Mouse (Mus musculus): ENCODE measurements around the gene Por. TPM values are rescaled to one million over a fixed set of nuclear protein-coding genes. Genes with fewer than 3 reads are reported as not detected.

The Por gene
- total and polyA plus RNA-seq, 3 experiments: 40.3 to 64.4 TPM; not detected in 1

DNA sequence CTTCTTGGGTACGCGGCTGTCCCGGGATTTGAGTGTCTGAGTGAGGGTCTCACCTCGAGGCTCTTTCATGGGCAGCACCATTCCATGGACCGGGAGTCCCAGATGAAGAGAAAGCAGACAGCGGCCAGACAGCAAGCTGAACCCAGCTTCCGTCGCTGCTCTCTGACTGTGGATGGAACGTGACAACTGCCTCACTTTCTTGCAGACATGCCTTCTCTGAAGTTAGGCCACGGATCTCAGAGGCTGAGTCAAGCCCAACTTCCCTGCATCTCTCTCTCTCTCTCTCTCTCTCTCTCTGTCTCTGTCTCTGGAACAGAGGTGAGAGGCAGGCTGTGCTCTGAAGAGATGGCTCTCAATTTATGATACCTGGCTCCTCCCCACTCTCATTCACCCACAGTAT is 40.9 kb upstream of the Por start:
- TF ChIP-seq ZC3H11A (IDR thresholded peaks at IDR 0.05; ENCODE audit: low read depth, low read length) (no peak), GATA1 (IDR thresholded peaks at IDR 0.05; ENCODE audit: low read depth, low read length) (no peak), HCFC1 (IDR thresholded peaks at IDR 0.05; ENCODE audit: low read depth, low read length) (no peak), USF2 (IDR thresholded peaks at IDR 0.05; ENCODE audit: borderline replicate concordance in 1 of 2, insufficient read depth in 1 of 2, low read depth in 1 of 2, low read length in 2 of 2) (no peak), POLR2AphosphoS2 (IDR thresholded peaks at IDR 0.05; ENCODE audit: low read length) (no peak), ZNF384 (IDR thresholded peaks at IDR 0.05; ENCODE audit: low read depth, low read length) (no peak), ZMIZ1 (IDR thresholded peaks at IDR 0.05; ENCODE audit: low read depth, low read length) (no peak), POLR2A (IDR thresholded peaks at IDR 0.05; ENCODE audit: control insufficient read depth in 1 of 2, insufficient read depth in 1 of 2, low read depth in 1 of 2, low read length in 2 of 2, poor library complexity in 1 of 2) (no peak), TAL1 (IDR thresholded peaks at IDR 0.05; ENCODE audit: low read length) (no peak), UBTF (IDR thresholded peaks at IDR 0.05; ENCODE audit: borderline replicate concordance, insufficient read depth, low read depth, low read length) (no peak), RAD21 (IDR thresholded peaks at IDR 0.05; ENCODE audit: low read depth, low read length) (no peak), USF1 (IDR thresholded peaks at IDR 0.05; ENCODE audit: low read depth, low read length) (no peak), MYC (IDR thresholded peaks at IDR 0.05; ENCODE audit: low read depth, low read length) (no peak), SIN3A (IDR thresholded peaks at IDR 0.05; ENCODE audit: low read length) (no peak), NRF1 (IDR thresholded peaks at IDR 0.05; ENCODE audit: insufficient read depth, low read depth, low read length, poor library complexity, severe bottlenecking) (no peak)

DNA sequence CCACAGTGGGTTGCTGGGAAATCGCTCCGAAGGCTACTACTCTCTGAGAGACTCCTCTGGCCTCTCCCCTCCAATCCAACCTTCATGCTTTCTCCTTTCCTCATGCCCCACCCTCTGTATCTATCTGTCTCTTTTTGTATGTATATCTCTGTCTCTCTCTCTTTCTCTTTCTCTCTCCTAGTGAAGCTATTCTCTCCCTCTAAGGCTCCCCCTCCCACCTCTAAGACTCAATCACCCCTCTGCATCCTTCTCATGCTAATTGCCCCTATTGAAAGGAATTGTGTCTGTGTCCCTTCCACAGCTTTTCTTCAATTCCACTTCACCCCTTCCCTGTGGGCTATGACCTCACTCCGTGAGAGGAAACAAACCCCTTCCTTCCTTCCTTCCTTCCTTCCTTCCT is 40.4 kb upstream of the Por start:
- Histone ChIP-seq H3K36me3 (ENCODE audit: control insufficient read depth in 1 of 2, insufficient read depth in 2 of 2, low read length in 2 of 2) (peaks cover 0 to 10% of the 10 kb centered on the region in 2 experiments; a peak in 2 of 4 replicates), H3K27ac (ENCODE audit: control insufficient read depth, low read depth, low read length) (no peak overlapping the region), H3K4me3 (ENCODE audit: control insufficient read depth in 1 of 2, insufficient read depth in 1 of 2, low read depth in 2 of 2, low read length in 2 of 2) (no peak overlapping the region), H3K4me1 (ENCODE audit: control insufficient read depth in 1 of 2, insufficient read depth in 2 of 2, low read length in 2 of 2) (peaks cover 0 to 14% of the 10 kb centered on the region in 2 experiments), H3K79me2 (ENCODE audit: control insufficient read depth, insufficient read depth, low read length, poor library complexity) (peaks cover 6% of the 10 kb centered on the region), H3K27me3 (ENCODE audit: control insufficient read depth in 1 of 2, insufficient read depth in 2 of 2, low read length in 2 of 2) (no peaks in the 10 kb centered on the region), H3K9me3 (replicated peaks; ENCODE audit: insufficient read depth, low read length) (no peaks in the 10 kb centered on the region), H3K9ac (ENCODE audit: control insufficient read depth, low read depth, low read length, poor library complexity, severe bottlenecking) (no peak overlapping the region)
- TF ChIP-seq RAD21 (IDR thresholded peaks at IDR 0.05; ENCODE audit: low read depth, low read length) (no peak), TBP (IDR thresholded peaks at IDR 0.05; ENCODE audit: low read depth, low read length) (no peak), POLR2A (IDR thresholded peaks at IDR 0.05; ENCODE audit: control insufficient read depth in 1 of 2, insufficient read depth in 1 of 2, low read depth in 1 of 2, low read length in 2 of 2, poor library complexity in 1 of 2) (no peak), SIN3A (IDR thresholded peaks at IDR 0.05; ENCODE audit: low read length) (no peak), ZKSCAN1 (IDR thresholded peaks at IDR 0.05; ENCODE audit: low read depth, low read length) (no peak), CTCF (IDR thresholded peaks at IDR 0.05 in 2 of 3, conservative IDR thresholded peaks at IDR 0.05 in 1 of 3; ENCODE audit: control insufficient read depth in 1 of 3, insufficient read depth in 1 of 3, low read depth in 2 of 3, low read length in 3 of 3, poor library complexity in 1 of 3, severe bottlenecking in 1 of 3) (no peak), ELF1 (IDR thresholded peaks at IDR 0.05; ENCODE audit: low read depth, low read length) (no peak), MYB (IDR thresholded peaks at IDR 0.05; ENCODE audit: low read depth, low read length) (no peak), RCOR1 (IDR thresholded peaks at IDR 0.05; ENCODE audit: low read depth, low read length) (no peak), MAFK (IDR thresholded peaks at IDR 0.05; ENCODE audit: borderline replicate concordance, low read depth, low read length) (no peak), MYC (IDR thresholded peaks at IDR 0.05; ENCODE audit: low read depth, low read length) (no peak), GABPA (IDR thresholded peaks at IDR 0.05; ENCODE audit: low read depth, low read length) (no peak)
- DNase-seq (ENCODE audit: low read depth, low spot score): no peak

More for the DNA sequence above, 40.9 kb upstream of the Por start:
- Histone ChIP-seq H3K9me3 (replicated peaks; ENCODE audit: insufficient read depth, low read length) (no peaks in the 10 kb centered on the region), H3K27ac (ENCODE audit: control insufficient read depth, low read depth, low read length) (no peak overlapping the region), H3K9ac (ENCODE audit: control insufficient read depth, low read depth, low read length, poor library complexity, severe bottlenecking) (no peak overlapping the region), H3K4me3 (ENCODE audit: control insufficient read depth in 1 of 2, insufficient read depth in 1 of 2, low read depth in 2 of 2, low read length in 2 of 2) (no peak overlapping the region; a peak in 1 of 4 replicates), H3K79me2 (ENCODE audit: control insufficient read depth, insufficient read depth, low read length, poor library complexity) (peaks cover 6% of the 10 kb centered on the region), H3K27me3 (ENCODE audit: control insufficient read depth in 1 of 2, insufficient read depth in 2 of 2, low read length in 2 of 2) (no peaks in the 10 kb centered on the region), H3K4me1 (ENCODE audit: control insufficient read depth in 1 of 2, insufficient read depth in 2 of 2, low read length in 2 of 2) (peaks cover 0 to 14% of the 10 kb centered on the region in 2 experiments), H3K36me3 (ENCODE audit: control insufficient read depth in 1 of 2, insufficient read depth in 2 of 2, low read length in 2 of 2) (peaks cover 0 to 10% of the 10 kb centered on the region in 2 experiments; a peak in 2 of 4 replicates)
- no peak for DNase-seq (ENCODE audit: low read depth, low spot score)
